Mouse (Mus musculus): Measurements from ENCODE around the gene Gbp3.
"Not testable (repeated sequence)": the region's sequence is repeated elsewhere in the genome, so short reads cannot be mapped to it uniquely, and the experiment has no call there.

Gbp3 gene

DNA sequence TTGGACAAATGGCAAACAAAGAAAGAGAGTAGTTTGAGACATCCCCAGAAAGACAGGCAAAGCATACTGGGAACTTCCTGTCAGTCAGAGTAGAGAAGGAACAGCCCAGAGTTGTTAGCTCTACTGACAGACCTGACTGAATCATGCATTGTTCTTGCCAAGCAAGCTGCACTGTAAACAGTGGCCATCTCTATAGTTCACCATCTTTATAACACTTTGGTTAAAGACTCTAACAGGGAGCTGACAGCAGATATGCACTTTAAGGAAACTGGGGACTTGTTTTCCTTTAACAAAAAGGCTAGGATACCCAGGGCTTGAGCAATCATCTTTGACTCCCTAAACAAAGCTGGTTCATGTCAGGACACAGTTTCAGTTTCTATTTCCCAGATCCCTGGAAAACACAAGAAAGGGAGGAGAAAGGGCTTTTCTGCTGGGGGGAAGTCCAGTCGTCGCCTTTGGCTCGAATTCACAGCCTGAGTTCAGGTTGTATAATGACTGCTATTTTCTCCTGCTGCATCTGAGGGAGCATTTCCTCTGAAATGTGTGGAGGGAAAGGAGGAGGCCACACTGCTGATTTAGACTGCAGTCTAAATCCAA lies at the start of gene Gbp3:
Gene Gbp3 (plus strand): TSS at position 395 of the 597 bp plus-strand sequence.
- peak; percentile 14 to 25 for DNase-seq

- no peak for DNase-seq
These were observed 31.7 kb upstream of the Gbp3 start for GRCm38 (mm10) chr3:142528116-142528515.

- DNase-seq: no peak
These were observed 30.2 kb upstream of the Gbp3 start for GRCm38 (mm10) chr3:142529597-142529996.

GRCm38 (mm10) chr3:142530087-142530953 lies 29.5 kb upstream of the Gbp3 start, which contains the start of gene Gbp7:
TSS of gene Gbp7 (plus strand) at chr3:142530342.
- DNase-seq: peak; percentile 60 to 63

- DNase-seq: no peak
These were observed 28.2 kb upstream of the Gbp3 start for GRCm38 (mm10) chr3:142531595-142531994.

- no peak for DNase-seq
These were observed 26.6 kb upstream of the Gbp3 start for GRCm38 (mm10) chr3:142533185-142533584.

DNA sequence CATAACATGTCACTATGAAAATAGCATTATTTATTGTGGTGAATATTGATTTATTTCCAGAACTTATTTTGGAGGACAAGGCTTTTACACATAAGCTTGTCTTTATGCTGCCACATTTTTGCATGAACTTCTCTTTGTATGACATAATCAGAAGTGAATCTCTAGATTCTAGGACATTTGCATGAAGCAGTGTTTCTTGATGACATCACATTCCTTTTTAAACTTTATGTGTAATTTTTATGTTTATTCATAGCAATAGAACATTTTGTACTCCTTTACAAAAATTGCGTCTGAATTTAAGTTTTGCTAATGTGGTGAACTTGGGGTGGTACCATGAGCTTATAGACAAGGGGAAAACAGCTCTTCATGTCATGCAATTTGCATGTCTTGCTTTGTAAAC lies 24.2 kb upstream of the Gbp3 start:
- DNase-seq: no peak

DNA sequence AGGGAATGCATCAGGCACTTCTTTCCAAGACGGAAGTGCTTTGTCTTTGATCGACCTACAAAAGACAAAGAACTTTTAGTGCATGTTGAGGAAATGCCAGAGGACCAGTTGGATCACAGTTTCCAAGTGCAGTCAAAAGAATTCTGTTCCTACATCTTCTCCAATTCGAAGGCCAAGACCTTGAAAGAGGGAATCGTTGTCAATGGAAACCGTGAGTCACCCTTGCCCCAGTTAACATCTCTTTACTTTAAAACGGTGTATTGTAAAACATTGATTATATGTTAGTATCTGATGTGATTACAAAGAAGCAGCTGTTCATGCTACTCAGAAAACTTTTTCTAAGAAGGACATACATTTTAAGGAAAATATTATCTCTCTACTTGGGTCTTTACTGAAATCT lies 18.4 kb upstream of the Gbp3 start:
- no peak for DNase-seq

DNA sequence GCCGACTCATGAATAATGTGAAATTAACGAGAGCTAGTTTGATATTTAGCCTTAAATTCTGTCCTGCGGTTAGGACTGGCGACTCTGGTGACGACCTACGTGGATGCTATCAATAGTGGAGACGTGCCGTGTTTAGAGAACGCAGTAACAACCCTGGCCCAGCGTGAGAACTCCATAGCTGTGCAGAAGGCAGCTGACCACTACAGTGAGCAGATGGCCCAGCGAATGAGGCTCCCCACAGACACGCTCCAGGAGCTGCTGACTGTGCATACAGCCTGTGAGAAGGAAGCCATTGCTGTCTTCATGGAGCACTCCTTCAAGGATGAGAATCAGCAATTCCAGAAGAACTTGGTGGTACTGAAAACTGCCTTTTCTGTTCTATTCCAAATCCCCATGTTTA lies 17.1 kb upstream of the Gbp3 start:
- DNase-seq: not testable (repeated sequence)

GRCm38 (mm10) chr3:142546690-142547089 lies 13.1 kb upstream of the Gbp3 start:
- no peak for DNase-seq

DNA sequence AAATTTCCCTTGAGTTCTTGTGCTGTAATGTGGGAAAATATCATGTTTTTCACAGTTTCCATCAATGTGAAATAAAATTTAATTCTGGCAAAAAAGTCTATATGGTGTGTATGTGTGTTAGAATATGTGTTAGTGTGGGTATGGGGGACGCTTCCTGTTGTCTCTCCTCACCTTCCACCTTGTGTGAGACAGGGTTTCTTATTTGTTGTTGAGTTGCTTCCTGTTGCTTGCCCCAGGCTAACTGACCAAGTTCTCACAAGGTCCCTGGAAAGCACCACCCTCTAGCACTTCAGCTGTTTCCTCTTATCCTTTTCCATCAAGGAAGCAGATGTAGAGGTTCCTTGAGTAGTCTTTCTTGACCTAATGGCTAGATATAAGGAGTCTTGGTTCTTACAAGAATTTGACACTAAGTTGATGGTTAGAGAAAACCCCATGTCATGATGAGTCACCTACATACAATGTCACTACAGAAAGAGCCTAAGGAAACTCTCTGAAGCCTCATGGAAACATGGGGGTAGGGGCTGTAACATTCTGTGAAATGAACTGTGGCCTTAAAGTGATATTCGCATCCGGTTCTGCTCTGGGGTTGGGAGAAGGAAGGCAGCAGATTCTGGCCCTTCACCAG lies 9.7 kb upstream of the Gbp3 start:
- no peak for DNase-seq

GRCm38 (mm10) chr3:142554601-142555000 lies 5.2 kb upstream of the Gbp3 start:
- no peak for DNase-seq

DNA sequence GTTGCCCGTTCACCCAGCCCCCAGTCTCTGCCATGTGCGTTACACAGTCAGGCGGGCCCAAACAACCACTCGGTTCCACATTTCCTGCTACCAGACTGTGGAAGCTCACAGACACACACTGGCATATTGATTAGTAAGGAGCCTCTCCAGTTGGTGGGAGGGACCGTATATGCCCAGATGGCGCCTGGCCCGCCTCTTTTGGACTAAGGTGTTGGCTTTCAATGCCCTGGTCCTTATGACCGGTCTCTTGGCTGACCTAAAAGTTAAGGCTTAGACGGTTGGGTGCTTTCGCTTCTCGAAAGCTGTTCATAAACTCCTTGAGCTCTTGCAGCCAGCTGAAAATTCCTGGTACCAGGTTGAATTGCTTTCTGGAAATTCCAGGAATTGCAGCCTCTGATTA lies 4.2 kb upstream of the Gbp3 start:
- DNase-seq: no peak

DNA sequence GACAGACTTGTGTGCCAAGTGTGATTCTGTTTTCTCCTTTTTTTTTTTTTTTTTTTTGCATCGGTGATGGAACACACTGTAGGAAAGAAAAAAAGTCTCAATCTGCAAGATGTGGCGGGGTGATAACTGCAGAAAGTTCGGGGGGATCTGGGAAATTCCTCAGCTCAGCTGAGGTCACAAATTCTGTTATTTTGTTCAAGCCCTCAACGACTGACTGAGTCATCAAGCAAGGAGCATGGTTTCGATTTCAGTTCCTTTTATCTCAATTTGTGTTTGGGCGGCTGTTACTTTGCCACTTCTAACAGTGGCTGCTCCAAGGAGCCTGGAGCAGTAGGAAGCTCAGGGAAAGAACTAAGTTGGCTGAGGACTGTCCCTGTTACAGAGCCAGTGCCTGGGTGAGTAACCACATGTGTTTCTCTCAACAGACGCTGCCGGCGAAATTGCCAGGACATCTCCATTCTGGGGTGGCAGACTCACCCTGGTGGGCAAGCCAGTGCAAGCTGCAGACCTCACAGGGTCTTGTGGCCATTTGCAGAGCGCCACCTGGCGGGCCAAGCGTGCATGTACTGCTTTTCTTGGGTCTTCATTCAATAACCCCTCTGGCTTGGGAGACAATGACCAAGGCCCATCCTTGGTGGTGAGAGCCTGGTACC lies 596 bp downstream of the Gbp3 start:
- peak; percentile 91 to 93 for DNase-seq

DNA sequence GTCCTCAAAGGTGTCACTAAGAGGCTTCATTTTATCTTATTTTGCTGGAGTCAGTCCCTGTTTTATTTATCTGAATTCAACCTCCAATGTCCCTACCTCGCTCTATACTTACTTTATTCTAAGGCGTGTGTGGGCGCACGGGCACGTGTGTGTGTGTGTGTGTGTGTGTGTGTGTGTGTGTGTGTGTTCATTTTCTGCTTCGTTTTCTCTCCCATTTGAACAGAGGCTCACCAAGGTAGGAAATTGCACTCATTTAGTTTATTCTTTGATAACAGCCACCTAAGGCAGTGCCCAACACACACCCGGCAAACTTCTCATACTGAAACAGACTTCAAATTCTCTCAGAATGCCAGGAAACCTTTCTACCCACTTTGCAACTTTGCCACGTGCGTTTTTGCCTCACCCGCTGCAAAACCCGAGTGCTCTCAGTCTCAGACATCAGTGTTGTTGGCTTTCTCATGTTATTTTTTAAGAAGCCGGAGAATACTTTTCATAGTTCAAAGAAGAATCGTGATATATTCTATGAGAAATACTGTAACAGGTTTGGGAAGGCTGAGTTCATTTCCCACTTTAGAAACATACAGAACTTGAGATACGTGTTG lies 1.3 kb downstream of the Gbp3 start:
- no peak for DNase-seq

DNA sequence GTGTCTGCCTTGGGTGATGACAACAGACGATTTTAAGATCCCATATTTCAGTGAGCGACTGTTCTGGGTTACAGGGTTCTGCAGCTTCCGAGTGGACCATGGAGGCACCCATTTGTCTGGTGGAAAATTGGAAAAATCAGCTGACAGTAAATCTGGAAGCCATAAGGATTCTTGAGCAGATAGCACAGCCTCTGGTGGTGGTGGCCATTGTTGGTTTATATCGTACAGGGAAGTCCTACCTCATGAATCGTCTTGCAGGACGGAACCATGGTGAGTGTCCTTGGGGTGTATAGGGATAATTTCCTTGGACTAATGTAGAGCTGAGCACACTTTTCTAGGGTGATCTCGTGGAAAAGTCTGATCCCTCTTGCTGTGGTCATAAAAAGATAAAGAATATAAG lies 1.8 kb downstream of the Gbp3 start:
- DNase-seq: no peak

DNA sequence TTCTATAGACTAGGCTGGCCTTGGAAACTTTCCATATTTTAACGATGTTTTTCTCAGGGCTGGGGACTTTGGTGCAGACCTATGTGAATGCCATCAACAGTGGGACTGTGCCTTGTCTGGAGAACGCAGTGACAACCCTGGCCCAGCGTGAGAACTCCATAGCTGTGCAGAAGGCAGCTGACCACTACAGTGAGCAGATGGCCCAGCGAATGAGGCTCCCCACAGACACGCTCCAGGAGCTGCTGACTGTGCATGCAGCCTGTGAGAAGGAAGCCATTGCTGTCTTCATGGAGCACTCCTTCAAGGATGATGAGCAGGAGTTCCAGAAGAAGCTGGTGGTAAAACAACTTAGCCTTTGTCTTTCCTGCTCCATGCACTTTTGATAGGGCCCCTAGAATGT lies 7.7 kb downstream of the Gbp3 start:
- not testable (repeated sequence) for DNase-seq

DNA sequence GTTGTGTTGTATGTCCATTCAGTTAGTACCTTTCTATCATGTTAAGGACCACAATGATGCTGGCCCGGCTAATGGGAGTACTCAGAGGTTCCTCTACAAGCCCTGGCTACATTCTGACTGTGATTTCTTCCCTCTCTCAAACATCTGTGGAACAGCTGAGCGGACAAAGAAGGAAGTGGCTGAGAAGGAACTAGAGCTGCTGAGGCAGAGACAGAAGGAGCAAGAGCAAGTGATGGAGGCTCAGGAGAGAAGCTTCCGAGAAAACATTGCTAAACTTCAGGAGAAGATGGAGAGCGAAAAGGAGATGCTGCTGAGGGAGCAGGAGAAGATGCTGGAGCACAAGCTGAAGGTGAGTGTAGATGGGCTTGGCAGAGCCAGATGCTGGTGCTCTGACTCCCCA lies 10.9 kb downstream of the Gbp3 start:
- DNase-seq: no peak

DNA sequence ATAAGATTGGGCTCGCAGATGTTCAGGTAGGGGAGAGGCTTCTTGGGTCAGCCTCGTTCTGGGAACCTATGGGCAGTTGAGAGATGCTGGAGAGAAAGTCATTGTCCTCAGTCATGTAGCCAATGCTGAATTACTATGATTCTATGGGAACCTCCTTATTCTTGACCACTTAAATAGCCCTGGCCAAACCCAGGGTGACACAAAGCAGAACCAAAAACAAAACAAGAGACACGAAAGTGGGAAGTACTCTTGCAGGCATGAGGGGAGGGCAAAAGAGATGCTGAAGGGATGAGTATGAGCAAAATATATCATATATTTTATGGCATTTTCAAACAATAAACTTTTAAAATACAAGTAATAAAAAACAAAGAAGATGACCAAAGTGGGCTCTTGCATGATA lies 17.3 kb downstream of the Gbp3 start:
- DNase-seq: no peak

DNA sequence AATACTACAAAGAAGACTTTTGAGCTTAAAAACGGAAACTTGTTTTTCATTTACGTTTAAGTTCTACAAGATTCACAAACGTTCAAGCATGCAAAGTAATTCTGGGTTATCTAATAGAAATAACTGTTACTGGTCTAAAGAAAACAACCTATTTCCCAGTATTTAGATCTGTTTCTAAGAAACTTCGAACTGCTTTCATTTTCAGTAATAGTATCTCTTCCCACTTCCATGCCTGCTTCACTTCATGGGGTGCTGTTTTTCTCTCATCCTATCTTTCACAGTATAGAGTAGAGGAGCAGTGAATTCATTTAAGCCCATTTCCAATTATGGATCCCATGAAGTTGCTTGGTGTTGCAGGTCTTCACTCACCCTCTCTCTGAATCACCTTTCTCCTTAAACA lies 18.5 kb downstream of the Gbp3 start:
- no peak for DNase-seq

GRCm38 (mm10) chr3:142583067-142583466 lies 23.2 kb downstream of the Gbp3 start:
- DNase-seq: no peak

GRCm38 (mm10) chr3:142587386-142587785 lies 27.6 kb downstream of the Gbp3 start:
- DNase-seq: no peak

DNA sequence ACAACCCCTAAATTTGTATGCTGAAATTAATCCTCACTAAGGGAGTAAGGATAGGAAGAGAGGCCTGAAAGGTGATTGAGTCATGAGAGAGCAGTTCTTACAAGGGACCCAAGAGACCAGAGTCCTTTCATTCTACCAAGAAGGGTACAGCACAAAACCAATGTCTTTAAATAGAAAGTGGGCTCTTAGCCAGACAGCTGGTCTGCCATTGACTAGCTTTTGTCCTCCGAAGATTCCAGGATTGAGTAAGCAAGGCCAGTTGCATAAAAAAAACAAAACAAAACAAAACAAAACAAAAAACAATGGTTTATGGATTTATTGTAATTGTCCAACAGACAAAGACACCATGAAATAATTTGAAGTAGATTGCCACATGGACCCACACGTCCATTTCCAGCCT lies 29.1 kb downstream of the Gbp3 start:
- no peak for DNase-seq
